Mouse (Mus musculus) left cerebral cortex, postnatal 10 days (tissue): ENCODE measurements around the gene Amn. TPM values are rescaled to one million over a fixed set of nuclear protein-coding genes. Genes with fewer than 3 reads are reported as not detected.
A peak's percentile ranks its signal among the peaks of the same experiment; 100 is the strongest.

Experiments
- DNase-seq, 2 experiments: peaks; one replicate each; pipeline ENCODE4 v3.0.0; 2021 to 2022; ENCODE audit warnings: low spot score in 2 of 2, mixed read lengths in 1 of 2; ENCODE audit errors: extremely low spot score in 1 of 2
- intact Hi-C: fragments of 180-260 bp; cut with DNase I; formaldehyde crosslinking; loops from one replicate; pipeline ENCODE4 v1.15.1; 2025
- total RNA-seq, 2 experiments: library from RNA; stranded (reverse); gene quantifications; 2 replicates each; pipeline ENCODE4 v1.2.3; 2021

Amn gene
- total RNA-seq: 10 to 100 TPM; 24.5 to 29.4 TPM

DNA sequence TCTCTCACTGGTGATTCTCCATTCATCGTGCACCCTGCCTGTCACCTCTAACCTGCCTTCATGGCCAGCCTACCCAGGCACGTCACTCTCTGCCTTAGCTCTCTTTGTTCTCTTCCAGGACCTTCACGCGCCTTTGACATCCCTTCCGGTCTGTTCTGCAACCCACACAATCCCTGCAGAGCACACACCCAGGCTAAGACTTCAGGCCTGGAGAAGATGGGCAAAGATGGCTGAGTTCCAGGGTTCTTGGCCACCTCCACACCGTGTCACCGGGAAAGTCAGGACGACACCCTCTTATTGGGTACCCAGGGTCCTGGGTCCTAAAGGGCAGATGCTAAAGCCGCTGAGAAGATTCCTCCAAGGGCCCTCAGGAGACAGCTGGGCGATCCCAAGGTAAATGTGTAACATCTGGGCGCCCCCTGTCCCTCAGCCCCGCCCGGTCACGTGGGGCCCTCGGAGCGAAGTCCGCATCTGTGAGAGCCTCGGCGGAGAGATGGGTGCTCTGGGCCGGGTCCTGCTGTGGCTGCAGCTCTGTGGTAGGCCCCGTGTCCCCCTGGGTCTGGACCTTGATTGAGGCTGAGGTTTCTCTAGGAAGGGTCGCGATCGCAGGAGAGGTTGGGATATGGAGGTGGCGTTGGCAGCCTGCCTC is at the start of gene Amn:
Gene Amn, plus strand, starts transcription at position 467 of the 649 bp plus-strand sequence.
- intact Hi-C loops: no loop called here
- no peak for DNase-seq

GRCm38 (mm10) chr12:111225197-111225780 is 45.6 kb upstream of the Amn start:
- intact Hi-C loops: no loop called here
- no peak for DNase-seq

DNA sequence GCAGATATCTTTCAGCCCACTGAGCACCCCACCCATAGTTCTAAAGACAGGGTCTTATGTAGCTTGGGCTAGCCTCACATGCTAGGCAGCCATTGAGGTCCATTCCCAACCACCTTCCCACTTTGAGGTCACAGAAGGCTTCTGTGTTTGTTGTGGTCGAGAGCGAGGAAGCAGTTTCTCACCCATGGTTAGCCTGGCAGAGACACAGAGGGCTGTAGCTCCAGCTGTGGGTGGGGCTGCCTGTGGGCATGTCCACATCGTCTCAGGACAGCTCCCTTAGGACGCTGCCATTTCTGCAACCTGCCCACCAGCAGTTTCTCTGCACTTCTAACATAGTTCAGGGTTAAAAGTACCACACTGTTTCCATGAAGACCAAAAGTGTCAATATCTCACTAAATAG is 43.5 kb upstream of the Amn start:
- DNase-seq: no peak
- intact Hi-C loops: no loop called here

DNA sequence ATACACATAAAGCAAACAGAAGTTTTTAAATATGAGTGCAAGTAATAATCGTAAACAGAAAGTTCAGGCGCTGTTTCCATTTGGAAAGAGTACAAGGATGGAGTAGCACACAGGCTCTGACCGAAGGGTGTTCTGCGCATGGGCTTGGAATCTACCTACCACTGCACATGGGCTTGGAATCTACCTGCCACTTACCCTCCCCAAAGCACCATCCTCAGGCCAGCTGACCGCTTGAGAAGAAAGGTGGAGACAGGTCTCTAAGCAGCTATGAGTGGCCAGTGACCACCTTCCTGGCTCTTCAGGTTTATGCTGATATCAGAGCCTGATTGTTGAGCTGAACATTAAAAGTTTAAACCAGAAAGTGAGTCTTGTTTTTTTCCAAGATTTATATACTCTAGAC is 42.4 kb upstream of the Amn start:
- DNase-seq: no peak
- intact Hi-C loops: no loop called here

DNA sequence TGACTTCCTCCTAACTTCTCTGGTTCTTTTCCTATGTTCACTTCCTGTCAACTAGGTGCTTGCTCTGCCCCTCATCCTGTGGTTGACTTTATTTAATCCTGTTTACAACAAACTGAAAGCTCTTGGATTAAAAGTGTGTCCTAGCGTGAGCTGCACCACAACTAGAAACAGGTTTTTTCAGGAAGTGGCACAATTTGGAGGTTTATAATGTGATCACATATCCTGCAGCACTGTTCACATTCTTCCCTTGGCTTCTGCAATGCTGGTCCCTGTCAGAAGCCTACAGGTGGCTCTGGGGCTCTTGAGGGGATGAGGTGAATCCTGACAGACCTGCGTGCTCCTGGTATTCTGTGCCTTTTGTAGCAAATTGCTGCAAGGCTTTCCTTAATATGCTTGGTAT is 40.1 kb upstream of the Amn start:
- no peak for DNase-seq
- intact Hi-C loops: no loop called here

GRCm38 (mm10) chr12:111233798-111234197 is 37.1 kb upstream of the Amn start:
- intact Hi-C loops: no loop called here
- no peak for DNase-seq

- intact Hi-C loops: no loop called here
- DNase-seq: no peak
Measured at GRCm38 (mm10) chr12:111234383-111234782, 36.5 kb upstream of the Amn start.

DNA sequence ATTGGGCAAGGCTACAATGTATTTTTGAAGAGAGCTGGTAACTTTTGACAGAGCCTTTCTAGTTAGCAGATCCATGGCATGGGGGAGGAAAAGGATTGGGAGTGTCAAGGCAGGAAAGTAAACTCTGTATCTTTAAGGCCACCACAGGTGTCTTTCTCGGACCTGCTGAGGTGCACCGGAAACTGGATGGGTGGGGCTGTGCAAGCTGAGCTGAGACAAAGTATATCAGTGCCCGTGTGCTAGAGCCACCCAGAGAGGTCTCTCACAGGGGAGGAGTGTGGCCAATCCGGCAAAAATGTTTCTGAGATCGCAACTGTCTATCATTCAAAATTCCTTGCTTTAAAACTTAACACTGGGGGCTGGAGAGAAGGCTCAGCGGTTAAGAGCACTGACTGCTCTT is 35.3 kb upstream of the Amn start:
- DNase-seq: no peak
- intact Hi-C loops: no loop called here

DNA sequence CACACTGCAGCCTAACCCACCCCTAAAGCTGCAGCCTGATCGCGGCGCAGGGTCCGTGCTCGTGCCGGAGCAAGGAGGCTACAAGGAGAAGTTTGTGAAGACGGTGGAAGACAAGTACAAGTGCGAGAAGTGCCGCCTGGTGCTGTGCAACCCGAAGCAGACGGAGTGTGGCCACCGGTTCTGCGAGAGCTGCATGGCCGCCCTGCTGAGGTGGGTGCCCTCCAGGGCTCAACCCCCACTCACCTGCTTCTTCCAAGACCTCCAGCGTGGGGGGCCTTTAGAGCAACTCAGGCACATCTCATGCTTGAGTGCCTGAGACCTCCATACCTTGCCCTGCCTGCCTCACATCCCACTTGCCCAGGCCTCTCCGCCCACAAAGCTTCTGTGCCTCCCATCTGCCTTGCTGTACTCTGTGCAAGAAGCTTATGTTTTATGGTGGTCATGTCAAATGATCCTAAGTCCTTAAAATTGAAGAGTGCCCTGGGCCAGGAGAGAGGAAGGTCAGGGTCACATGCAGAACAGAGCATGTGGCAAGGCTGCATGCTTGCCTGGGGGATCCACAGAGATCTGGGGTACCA is 33.2 kb upstream of the Amn start:
- no peak for DNase-seq

DNA sequence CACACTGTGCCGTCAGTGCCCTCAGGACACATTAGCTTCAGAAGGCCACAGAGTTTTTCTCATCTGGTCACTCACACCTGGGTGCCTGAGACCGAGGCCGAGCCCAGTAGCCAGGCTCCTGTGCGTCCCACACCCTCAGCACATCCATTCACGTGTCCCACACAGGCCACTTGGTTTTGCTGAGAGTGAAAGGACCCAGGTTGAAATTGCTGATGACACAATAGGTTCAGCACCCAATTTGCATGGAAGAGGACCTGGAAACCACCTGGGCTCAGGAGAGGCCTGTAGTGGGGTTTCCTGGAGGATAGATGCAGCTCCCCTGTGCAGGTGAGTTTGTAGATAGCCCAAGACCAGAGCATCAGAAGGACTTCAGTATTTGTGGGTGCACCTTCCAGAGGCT is 32.5 kb upstream of the Amn start:
- intact Hi-C loops: no loop called here
- DNase-seq: no peak

More for the DNA sequence above, 33.2 kb upstream of the Amn start:
- intact Hi-C loops: no loop called here

DNA sequence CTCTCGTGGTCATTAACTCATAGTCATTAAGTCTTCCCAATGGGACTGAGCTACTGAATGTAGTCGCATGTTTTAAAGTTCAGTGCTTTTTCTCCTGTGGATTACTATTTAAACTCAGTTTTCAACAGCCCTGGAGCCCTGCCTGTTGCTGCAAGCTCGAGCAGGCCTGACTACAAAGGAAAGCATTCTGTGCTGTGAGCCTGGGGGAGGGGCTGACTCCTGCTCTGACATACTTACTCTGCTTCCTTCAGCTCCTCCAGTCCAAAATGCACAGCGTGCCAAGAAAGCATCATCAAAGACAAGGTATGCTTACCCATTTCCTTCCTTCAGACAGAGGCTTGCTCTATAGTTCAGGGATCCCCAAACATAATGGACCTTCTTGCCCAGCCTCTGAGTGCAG is 32.1 kb upstream of the Amn start:
- DNase-seq: peak in 1 of 2 experiments; percentile 69
- intact Hi-C loops: no loop called here

GRCm38 (mm10) chr12:111239930-111240329 is 31.0 kb upstream of the Amn start:
- DNase-seq: no peak
- intact Hi-C loops: no loop called here

DNA sequence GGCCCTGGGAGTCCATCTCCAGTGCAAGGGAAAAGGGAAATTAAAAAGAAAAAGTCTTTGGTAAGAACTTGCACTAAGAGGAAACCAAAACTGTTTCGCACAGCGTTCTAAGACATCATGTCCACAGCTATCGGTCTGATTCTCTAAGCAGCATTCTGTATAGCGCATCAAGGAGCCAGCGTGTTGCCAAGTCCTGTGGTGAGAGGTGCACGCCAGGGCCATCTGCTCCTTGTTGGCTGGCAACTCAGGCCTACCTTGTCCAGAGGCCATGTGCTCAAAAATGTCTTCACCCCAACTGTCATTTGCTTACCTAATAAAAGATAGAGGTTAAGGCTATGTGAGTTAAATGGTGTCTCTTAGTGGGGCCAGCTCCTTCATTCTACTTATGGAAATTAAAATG is 29.0 kb upstream of the Amn start:
- intact Hi-C loops: no loop called here
- DNase-seq: no peak

- intact Hi-C loops: no loop called here
- DNase-seq: no peak
Measured at GRCm38 (mm10) chr12:111242346-111242745, 28.5 kb upstream of the Amn start.

- no peak for DNase-seq
- intact Hi-C loops: no loop called here
Measured at GRCm38 (mm10) chr12:111243733-111244132, 27.2 kb upstream of the Amn start.

DNA sequence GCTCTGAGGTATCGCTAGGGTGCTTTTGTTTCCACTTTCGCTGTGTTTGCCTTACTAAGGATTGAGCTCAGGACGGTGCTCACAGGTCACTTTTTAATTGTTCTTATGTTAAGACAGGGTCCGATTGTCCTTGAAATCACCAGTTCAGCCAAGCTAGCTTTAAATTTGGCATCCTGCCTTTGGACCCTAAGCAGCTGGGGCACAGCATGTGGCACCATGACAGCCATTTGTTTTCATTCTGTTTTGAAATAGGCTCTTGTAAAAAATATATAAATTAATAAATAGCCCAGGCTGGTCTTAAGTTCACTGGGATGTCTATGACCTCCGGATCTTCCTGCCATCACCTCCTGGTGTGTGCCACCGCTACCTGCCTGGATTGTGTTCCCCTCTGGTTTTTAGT is 25.8 kb upstream of the Amn start:
- intact Hi-C loops: loop anchor here (5.0 kb wide), 2 partner anchors 43 to 78 kb away; partner anchors contain the start of gene Traf3
- no peak for DNase-seq

DNA sequence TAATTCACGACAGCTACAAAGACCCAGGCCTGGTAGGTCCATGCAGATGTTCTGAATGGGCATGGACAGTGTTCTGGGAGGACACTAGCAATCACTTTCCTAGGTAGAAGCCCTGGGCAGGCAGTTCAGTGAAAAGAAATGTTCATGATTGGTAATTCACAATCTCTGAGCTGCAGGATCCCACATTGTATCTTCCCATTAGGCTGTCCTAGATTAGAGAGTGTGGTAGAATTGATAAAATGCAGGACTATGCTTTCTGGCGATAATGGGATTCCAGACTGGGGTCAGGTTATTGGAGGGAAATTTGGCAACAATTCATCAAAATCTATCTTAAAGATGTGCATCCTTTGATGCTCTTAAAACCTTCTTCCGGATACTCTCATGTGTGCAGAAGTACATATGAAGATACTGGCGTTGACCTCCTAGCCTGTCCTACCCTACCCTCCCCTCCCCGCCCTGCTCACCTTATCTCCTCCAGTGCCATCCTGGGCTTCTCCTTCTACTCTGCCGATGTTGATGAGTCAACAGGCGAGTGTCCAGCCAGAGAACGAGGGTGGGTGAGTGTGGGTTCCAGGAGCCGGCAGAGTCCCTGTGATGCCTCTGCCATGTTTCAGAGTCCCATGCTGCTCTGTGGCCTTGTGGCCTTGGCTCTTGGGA is 24.0 kb upstream of the Amn start:
- intact Hi-C loops: loop anchor here (5.0 kb wide), 2 partner anchors 45 to 80 kb away; partner anchors contain the start of gene Traf3
- DNase-seq: no peak

- intact Hi-C loops: loop anchor here (5.0 kb wide), 2 partner anchors 47 to 82 kb away; partner anchors contain the start of gene Traf3
Measured at GRCm38 (mm10) chr12:111249095-111249494, 21.8 kb upstream of the Amn start.

DNA sequence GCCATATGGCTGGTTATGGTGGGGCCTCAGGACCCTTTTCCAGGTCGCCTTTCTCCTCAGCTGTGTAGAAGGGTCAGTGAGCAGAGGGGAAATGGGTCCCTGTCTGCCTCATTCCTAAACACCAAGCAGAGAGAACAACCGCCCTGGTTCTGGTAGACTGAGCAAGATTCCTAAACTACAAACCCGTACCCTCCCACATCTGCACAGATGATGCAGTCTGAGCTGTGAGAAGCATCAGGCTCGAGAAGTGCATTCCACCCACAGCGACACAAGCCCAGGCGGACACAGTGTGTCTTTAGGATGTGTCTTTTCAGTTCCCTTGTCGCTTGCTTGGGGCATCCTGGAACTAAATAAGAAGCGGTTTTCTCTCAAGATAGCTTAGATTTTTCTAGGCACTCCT is 20.8 kb upstream of the Amn start:
- intact Hi-C loops: no loop called here
- no peak for DNase-seq

More at GRCm38 (mm10) chr12:111249095-111249494, 21.8 kb upstream of the Amn start:
- DNase-seq: no peak

DNA sequence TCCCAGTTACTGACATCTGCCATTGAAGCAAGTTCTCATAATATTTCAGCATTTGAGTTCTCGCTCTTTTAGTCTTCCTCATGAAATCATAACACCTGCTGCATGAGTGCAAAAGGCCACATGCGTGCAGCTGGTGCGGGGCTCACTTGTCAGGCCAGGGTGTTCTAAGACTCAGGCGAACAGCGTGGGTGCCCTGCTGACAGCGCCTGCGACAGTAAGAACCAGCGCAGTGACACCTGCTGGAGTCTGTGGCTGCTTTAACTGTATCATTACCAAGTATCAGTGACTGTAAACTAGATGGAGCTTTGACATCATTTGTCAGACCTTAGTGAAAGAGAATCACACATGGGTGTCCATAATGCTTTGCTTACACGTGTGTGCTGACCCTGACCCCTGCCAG is 19.7 kb upstream of the Amn start:
- intact Hi-C loops: no loop called here

More for the DNA sequence above, 19.7 kb upstream of the Amn start:
- no peak for DNase-seq
